Mouse (Mus musculus) stomach, postnatal 0 days (tissue): ENCODE measurements at regions not wholly inside any gene's neighbourhood (a gene's known extent, or its start where the extent isn't known, plus 50 kb on each side); places are given as distances from the start of the nearest gene placed in this dataset.

Experiments
- CTCF ChIP-seq: IDR thresholded peaks from 2 replicates; pipeline ENCODE4 v1.5.1; 2016; ENCODE audit warnings: antibody characterized with exemption, low read depth, mild to moderate bottlenecking, moderate library complexity
- EP300 ChIP-seq: optimal IDR thresholded peaks from 2 replicates; pipeline ENCODE3; 2016; ENCODE audit warnings: antibody characterized with exemption

- TF ChIP-seq CTCF (no peak), EP300 (no peak)
Observed at GRCm38 (mm10) chr2:72602152-72602551, 126.2 kb downstream of the Cdca7 start.
